Mouse (Mus musculus): Measurements from ENCODE around the gene Rapgef2.

- TF ChIP-seq NANOG (IDR thresholded peaks at IDR 0.05; ENCODE audit: borderline replicate concordance, low read length) (no peak), CTCF (conservative IDR thresholded peaks at IDR 0.05; ENCODE audit: low read length) (no peak)
These were observed 207.2 kb downstream of the Rapgef2 start for GRCm38 (mm10) chr3:79079076-79079475.

Measured in E14TG2a.4 (cell line).